Comparison of ENCODE assay signal across 8 mouse cellular contexts in genomic region chr5:125058267-125058668, GRCm38 (mm10). TPM values are rescaled to one million over a fixed set of nuclear protein-coding genes. Genes with fewer than 3 reads are reported as not detected.
DNase-seq lines count a peak whose midpoint lies in the region; ATAC-seq and TF ChIP-seq lines count a peak whose summit lies in the region.

No protein-coding gene starts in this region.

- TF ChIP-seq CTCF in bone marrow macrophage, adult 2 months (IDR thresholded peaks at IDR 0.05; ENCODE audit: low read depth, low read length), result no peak

- H3K36me3 ChIP-seq in forebrain, embryonic 14.5 days (ENCODE audit: control insufficient read depth, insufficient read depth, low read length), result peaks cover 31% of the 10 kb centered on the region
- 0 out of 2 replicates have a peak, but pooled peaks cover 7% of the 10 kb centered on the region for H3K36me3 ChIP-seq in liver, embryonic 13.5 days

- H3K27ac ChIP-seq in bone marrow macrophage, adult 2 months (ENCODE audit: insufficient read depth, low read depth, low read length), result peak overlapping the region; percentile 67
- H3K27ac ChIP-seq in forebrain, embryonic 14.5 days (ENCODE audit: low read depth, low read length), result peak overlapping the region; percentile 63
- H3K27ac ChIP-seq in liver, embryonic 13.5 days, result no peak overlapping the region

- ATAC-seq in forebrain, embryonic 14.5 days, result peak; percentile 54
- ATAC-seq in liver, embryonic 13.5 days (ENCODE audit: low read depth), result no peak

- H3K27me3 ChIP-seq in forebrain, embryonic 14.5 days (replicated peaks; ENCODE audit: control insufficient read depth, insufficient read depth, low read length), result no peaks in the 10 kb centered on the region
- peaks cover 30% of the 10 kb centered on the region for H3K27me3 ChIP-seq in liver, embryonic 13.5 days

- H3K4me1 ChIP-seq in bone marrow macrophage, adult 2 months (ENCODE audit: control insufficient read depth, insufficient read depth, low read length), result peaks cover 59% of the 10 kb centered on the region
- H3K4me1 ChIP-seq in forebrain, embryonic 14.5 days (ENCODE audit: control insufficient read depth, insufficient read depth, low read length), result peaks cover 48% of the 10 kb centered on the region
- H3K4me1 ChIP-seq in liver, embryonic 13.5 days (replicated peaks), result peaks cover 73% of the 10 kb centered on the region

- TF ChIP-seq POLR2A in bone marrow macrophage, adult 2 months (IDR thresholded peaks at IDR 0.05; ENCODE audit: borderline replicate concordance, low read depth, low read length), result no peak

- no peaks in the 10 kb centered on the region for H3K9me3 ChIP-seq in forebrain, embryonic 14.5 days (replicated peaks; ENCODE audit: control insufficient read depth, low read length)
- no peaks in the 10 kb centered on the region for H3K9me3 ChIP-seq in liver, embryonic 13.5 days (replicated peaks)

- H3K9ac ChIP-seq in forebrain, embryonic 14.5 days (ENCODE audit: low read length), result peak overlapping the region; percentile 59
- peak overlapping the region; percentile 50 for H3K9ac ChIP-seq in liver, embryonic 13.5 days

- intact Hi-C loops in heart, postnatal 10 days (cut with DNase I), result no loop called here

- peak overlapping the region; percentile 57 for H3K4me3 ChIP-seq in bone marrow macrophage, adult 2 months (ENCODE audit: insufficient read depth, low read length)
- peak overlapping the region; percentile 21 for H3K4me3 ChIP-seq in forebrain, embryonic 14.5 days (ENCODE audit: low read depth, low read length)
- H3K4me3 ChIP-seq in liver, embryonic 13.5 days (replicated peaks), result peak overlapping the region; percentile 38

- WGBS in forebrain, embryonic 14.5 days, result 2% methylated on average over 20 of the region's 29 CpGs
- WGBS in liver, embryonic 13.5 days (ENCODE audit: insufficient replicate concordance), result 5% methylated on average over 28 of the region's 29 CpGs

- DNase-seq in 3134 (ENCODE audit: extremely low read depth, insufficient read length, low spot score), result peak; percentile 83
- DNase-seq in forebrain, embryonic 14.5 days (ENCODE audit: low spot score), result peak; percentile 73
- peak; percentile 84 to 88 for DNase-seq in heart, postnatal 10 days
- DNase-seq in kidney, postnatal 36 days, result peak; percentile 85
- DNase-seq in liver, embryonic 13.5 days, result no peak
- DNase-seq in natural killer cell, adult 2 months (ENCODE audit: low spot score in 2 of 2), result peak; percentile 30 to 35
- DNase-seq in thymus, postnatal 0 days (ENCODE audit: low spot score), result peak; percentile 51

- peak overlapping the region; percentile 55 for H3K4me2 ChIP-seq in forebrain, embryonic 14.5 days (ENCODE audit: low read length)
- peak overlapping the region; percentile 57 for H3K4me2 ChIP-seq in liver, embryonic 13.5 days

RNA-seq across cellular contexts. Expression of gene Rflna, which starts 55.2 kb away (rescaled TPM):
- not detected in 2 replicates for polyA plus RNA-seq in bone marrow macrophage, adult 2 months (2012; ENCODE audit: insufficient read depth, insufficient read length, missing spikeins)
- 3.2 and 3.5 TPM in 2 replicates for polyA plus RNA-seq in forebrain, embryonic 14.5 days (2014; fragmentation: Nextera tagmentation; extraction: Ambion mirVana)
- 1 to 10 TPM; 1.6 to 2.0 TPM for total RNA-seq in heart, postnatal 10 days (2021)
- polyA plus RNA-seq in liver, embryonic 13.5 days (2015; fragmentation: Nextera tagmentation; extraction: Ambion mirVana), result 0.27 and 0.32 TPM in 2 replicates
- polyA plus RNA-seq in thymus, postnatal 0 days (2015; fragmentation: Nextera tagmentation; extraction: Ambion mirVana), result 0.51 and 0.61 TPM in 2 replicates
